Mouse (Mus musculus): ENCODE data around the gene Gm45902.

Gene Gm45902

DNA sequence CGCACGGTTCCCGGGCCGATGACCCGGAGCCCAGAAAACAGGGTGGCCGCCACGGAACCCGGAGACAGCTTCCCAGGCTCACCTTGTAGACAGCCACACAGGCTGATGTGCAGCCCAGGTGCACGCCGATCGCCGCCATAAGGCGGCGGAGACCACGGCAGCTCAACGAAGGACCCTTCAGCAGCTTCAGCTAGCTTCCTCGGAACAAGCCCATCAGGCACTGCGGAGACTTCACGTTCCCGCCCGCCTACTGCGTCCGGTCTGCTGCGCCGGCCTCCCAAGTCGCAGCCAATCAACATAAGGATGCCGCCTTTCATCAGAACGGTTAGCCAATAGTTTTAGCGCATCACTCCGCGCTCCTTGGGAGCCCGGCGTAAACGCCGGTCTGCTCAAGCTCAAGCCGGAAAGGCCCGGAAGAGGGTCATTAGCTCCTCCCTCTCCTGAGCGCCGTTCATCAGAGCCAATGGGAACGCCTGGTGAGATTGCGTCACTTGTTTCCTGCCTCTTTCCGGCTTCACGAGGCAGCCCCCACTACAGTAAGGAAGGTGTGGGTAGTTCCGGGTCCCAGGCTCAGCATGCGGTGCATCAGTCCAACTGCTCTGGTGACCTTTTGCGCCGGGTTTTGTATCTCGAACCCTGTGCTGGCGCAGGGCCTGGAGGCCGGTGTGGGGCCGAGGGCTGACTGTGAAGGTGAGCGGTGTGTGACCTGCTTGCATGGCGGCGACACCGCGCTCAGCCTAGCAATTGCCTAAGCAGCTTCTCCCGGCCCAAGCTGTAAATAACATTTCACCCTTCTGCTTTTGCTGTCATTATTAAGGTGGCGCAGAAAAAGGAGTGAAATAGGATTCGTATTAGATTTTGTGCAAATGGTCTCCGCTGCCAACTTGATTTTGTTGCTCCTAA, at the start of gene Gm45902, which contains the start of the genes Hspa14 and Cdnf:
TSS of gene Gm45902 (minus strand) at position 239 of the 903 bp plus-strand sequence.
TSS of gene Hspa14 (minus strand) at position 263 of the 903 bp plus-strand sequence.
TSS of gene Cdnf (plus strand) at position 479 of the 903 bp plus-strand sequence.
- peak; percentile 99 for ATAC-seq (ENCODE audit: low TSS enrichment)

DNA sequence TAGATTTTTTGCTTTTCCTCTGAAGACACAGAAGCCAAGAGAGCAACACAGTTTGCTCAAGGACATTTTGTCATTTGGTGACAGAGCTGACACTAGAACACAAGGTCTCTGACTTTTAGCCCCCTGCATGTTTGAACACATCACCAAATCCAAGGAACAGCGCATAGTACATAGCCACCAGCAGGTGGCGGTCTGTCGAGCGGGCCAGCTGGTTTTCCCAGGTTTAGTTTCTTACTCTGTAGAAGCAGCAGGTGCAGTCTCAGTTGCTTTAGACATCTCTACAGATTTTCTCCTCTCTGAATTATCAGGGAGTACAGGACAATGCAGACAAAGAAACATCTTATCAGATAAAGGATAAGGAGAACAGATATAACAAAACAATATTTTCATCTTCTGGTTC, 34.0 kb upstream of the Gm45902 start:
- ATAC-seq (ENCODE audit: low TSS enrichment) = no peak

DNA sequence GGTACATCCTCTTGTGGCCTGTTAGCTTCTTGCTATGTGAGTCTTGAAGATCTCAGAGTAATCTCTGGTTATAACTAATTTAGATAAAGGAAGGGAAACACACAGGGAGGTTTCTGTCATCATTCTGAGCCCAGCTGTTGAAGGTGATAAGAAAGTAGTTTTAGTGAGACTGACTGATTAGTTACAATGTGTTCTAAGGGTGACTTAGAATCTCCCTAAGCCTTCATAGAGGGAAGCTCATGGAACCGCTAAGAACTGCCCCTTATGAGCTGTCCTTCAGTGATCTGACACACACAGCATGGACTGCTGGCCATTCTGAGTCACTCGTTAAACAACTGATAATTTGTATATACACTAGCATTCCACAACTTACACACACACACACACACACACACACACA, 33.5 kb upstream of the Gm45902 start:
- no peak for ATAC-seq (ENCODE audit: low TSS enrichment)

GRCm38 (mm10) chr2:3541307-3542079, 28.9 kb upstream of the Gm45902 start:
- ATAC-seq (ENCODE audit: low TSS enrichment) = no peak

GRCm38 (mm10) chr2:3526288-3526687, 13.7 kb upstream of the Gm45902 start:
- ATAC-seq (ENCODE audit: low TSS enrichment) = no peak

GRCm38 (mm10) chr2:3522558-3522957, 10.0 kb upstream of the Gm45902 start:
- ATAC-seq (ENCODE audit: low TSS enrichment) = no peak

- no peak for ATAC-seq (ENCODE audit: low TSS enrichment)
Observed at GRCm38 (mm10) chr2:3512076-3512475, 514 bp downstream of the Gm45902 start.

- no peak for ATAC-seq (ENCODE audit: low TSS enrichment)
Observed at GRCm38 (mm10) chr2:3500886-3501285, 11.7 kb downstream of the Gm45902 start.

GRCm38 (mm10) chr2:3499543-3499942, 13.0 kb downstream of the Gm45902 start:
- no peak for ATAC-seq (ENCODE audit: low TSS enrichment)

GRCm38 (mm10) chr2:3493833-3494409, 18.7 kb downstream of the Gm45902 start:
- ATAC-seq (ENCODE audit: low TSS enrichment) = no peak

DNA sequence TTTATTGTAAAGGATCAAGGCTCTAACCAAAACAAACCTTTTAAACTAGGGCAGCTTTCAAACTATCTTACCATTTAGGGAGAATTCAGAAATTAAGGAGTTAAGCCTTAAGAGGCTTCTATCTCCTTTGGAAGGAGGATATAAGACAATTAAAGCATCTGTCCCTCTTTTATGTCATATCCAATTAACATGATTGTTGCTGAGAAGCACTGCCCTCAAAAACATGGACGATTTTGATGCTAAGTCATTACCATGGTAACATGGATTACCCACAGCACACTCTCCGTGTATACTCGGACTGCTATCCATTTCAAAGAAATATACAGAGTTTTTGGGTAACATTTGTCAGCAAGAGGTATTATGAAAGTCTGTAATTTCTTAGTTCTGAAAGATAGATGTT, 22.8 kb downstream of the Gm45902 start:
- ATAC-seq (ENCODE audit: low TSS enrichment) = no peak

DNA sequence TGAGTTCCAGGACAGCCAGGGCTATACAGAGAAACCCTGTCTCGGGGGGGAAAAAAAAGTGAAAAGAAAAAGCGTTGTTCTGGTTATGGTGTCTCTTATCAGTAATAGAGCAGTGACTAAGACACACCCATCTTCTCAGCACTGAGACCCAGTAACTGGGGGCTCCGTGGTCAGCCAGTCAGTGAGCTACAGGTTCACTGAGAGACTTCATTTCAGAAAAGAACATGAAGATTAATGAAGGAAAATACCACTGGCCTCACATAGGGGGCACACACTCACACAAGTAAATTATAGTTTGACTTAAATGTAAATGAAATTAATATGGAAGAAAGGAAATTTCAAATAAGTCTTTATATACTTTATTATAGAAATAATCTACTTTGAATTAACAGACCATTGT, 32.4 kb downstream of the Gm45902 start:
- no peak for ATAC-seq (ENCODE audit: low TSS enrichment)

DNA sequence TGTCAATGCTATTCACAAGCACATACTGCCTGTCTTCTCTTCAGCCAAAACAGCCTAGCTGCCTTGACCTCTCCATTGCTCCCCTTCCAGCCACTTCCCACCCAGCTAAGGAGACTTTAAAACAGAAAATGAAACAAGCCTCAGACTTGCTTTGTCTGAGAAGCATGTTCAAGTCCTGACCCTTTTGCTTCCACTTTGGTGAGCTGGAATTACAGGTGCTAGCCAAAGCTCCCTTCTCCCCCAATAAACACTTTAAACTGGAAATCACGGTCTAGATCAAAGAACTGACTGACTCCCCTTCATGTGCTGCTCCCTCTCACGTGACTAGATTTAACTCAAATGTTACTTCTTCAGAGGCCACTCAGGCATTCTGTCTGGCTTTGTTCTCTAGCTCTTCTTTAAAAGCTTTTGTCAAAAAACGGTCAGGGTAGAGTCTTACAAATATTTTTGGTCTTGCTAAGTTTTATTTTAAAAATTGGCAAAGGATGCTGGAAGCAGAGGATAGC, 36.8 kb downstream of the Gm45902 start:
- no peak for ATAC-seq (ENCODE audit: low TSS enrichment)

DNA sequence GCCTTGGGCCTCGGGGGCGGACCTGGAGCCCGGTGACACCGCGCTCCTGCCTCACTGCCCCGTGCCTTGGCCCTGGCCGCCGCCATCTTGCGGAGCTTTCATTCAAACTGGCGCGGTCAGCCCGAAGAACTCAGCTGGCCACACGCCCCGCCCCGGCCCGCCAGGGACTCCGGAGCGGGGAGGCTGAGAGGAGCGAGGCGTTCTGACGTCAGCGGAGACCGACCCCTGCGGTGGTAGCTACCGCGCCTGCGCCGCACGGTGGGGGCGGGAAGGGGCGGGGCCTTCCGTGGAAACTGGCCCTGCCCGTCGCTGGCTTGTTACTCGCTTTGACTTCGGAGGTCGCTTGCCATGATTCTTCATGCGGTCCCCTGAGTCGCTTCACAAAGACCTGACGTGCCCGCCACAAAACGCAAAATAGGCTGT, 37.7 kb downstream of the Gm45902 start, which contains the start of gene Suv39h2:
TSS of gene Suv39h2 (minus strand) at position 171 of the 423 bp plus-strand sequence.
- peak; percentile 97 for ATAC-seq (ENCODE audit: low TSS enrichment)

DNA sequence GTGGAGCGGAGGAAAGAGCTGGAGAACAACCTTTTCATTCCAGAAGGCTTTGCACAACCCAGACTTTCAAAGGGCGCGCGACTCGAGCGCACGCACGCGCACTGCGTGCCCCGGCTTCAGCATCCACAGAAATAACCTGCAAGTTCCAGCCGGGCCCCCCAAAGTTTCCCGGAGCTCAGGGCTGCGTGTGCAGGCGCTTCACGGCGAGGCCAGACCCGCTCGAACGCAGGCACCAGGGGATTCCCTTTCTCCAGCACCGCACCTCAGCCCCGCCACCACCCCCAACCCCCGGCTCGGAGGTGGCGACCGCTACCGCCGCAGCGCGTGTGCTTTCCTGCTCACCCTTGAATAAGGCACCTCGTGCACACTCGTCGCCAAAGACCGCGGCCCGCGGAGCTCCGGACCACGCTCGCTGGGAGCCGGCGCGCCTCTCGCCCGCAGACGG, 38.2 kb downstream of the Gm45902 start:
- peak; percentile 68 for ATAC-seq (ENCODE audit: low TSS enrichment)

DNA sequence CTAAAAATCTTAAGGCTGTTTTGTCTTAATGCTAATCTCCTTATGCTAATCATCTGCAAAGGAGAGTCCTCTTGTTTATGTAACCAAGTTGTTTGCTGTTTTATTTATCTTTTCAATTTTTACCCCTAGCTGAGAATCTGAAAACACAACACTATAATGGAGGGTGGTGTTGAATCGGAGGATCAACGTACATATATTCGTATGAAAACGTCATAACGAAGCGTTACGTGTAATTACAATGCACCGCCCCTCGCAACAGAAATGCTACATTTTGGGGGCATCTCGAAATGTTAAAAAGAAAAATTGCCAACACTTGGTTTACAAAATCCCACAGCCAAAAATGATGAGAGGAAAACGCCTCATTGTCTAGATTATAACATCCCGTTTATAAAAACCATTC, 38.7 kb downstream of the Gm45902 start:
- no peak for ATAC-seq (ENCODE audit: low TSS enrichment)

- ATAC-seq (ENCODE audit: low TSS enrichment) = no peak
Observed at GRCm38 (mm10) chr2:3456590-3456989, 56.0 kb downstream of the Gm45902 start.
